Comparison of ENCODE assay signal across 15 mouse cellular contexts in genomic region chr4:116894200-116895080, GRCm38 (mm10). TPM values are rescaled to one million over a fixed set of nuclear protein-coding genes. Genes with fewer than 3 reads are reported as not detected.
DNase-seq lines count a peak whose midpoint lies in the region; ATAC-seq lines count a peak whose summit lies in the region.
"Had no signal": no experiment of that assay in that cellular context is flagged by ENCODE, and none has a peak within 500 bp of the region (broad histone marks: within the 10 kb centered on the region; RNA-seq: fewer than 3 reads in every experiment).

No protein-coding gene starts in this region.

- H3K9me3 ChIP-seq in kidney, embryonic 15.5 days (replicated peaks), result no peaks in the 10 kb centered on the region
- H3K9me3 ChIP-seq in intestine, embryonic 15.5 days, result no peaks in the 10 kb centered on the region
- H3K9me3 ChIP-seq in stomach, embryonic 14.5 days (ENCODE audit: control insufficient read depth, low read depth, low read length), result no peaks in the 10 kb centered on the region

- no peaks in the 10 kb centered on the region for H3K36me3 ChIP-seq in kidney, embryonic 15.5 days
- no peaks in the 10 kb centered on the region for H3K36me3 ChIP-seq in intestine, embryonic 15.5 days
- no peaks in the 10 kb centered on the region for H3K36me3 ChIP-seq in stomach, embryonic 14.5 days (ENCODE audit: control insufficient read depth, insufficient read depth, low read length)

- H3K27me3 ChIP-seq in kidney, embryonic 15.5 days, result no peaks in the 10 kb centered on the region
- H3K27me3 ChIP-seq in intestine, embryonic 15.5 days (replicated peaks), result no peaks in the 10 kb centered on the region
- H3K27me3 ChIP-seq in stomach, embryonic 14.5 days (ENCODE audit: control insufficient read depth, insufficient read depth, low read length), result no peaks in the 10 kb centered on the region

- 71% methylated on average over 4 of the region's 4 CpGs for WGBS in kidney, embryonic 15.5 days
- 18% methylated on average over 4 of the region's 4 CpGs for WGBS in intestine, embryonic 15.5 days
- 24% methylated on average over 4 of the region's 4 CpGs for WGBS in stomach, embryonic 14.5 days

- no peak overlapping the region for H3K4me2 ChIP-seq in kidney, embryonic 15.5 days
- H3K4me2 ChIP-seq in intestine, embryonic 15.5 days (replicated peaks), result peak overlapping the region; percentile 30; the same call in 1 of the 2 replicates
- H3K4me2 ChIP-seq in stomach, embryonic 14.5 days (replicated peaks; ENCODE audit: low read depth, low read length), result no peak overlapping the region

- no peak overlapping the region for H3K4me3 ChIP-seq in kidney, embryonic 15.5 days (replicated peaks)
- H3K4me3 ChIP-seq in intestine, embryonic 15.5 days (replicated peaks), result no peak overlapping the region
- no peak overlapping the region for H3K4me3 ChIP-seq in stomach, embryonic 14.5 days (ENCODE audit: low read depth, low read length)
- H3K4me3 ChIP-seq: megakaryocyte, embryonic 14.5 days had no signal

- no peak overlapping the region for H3K27ac ChIP-seq in kidney, embryonic 15.5 days
- H3K27ac ChIP-seq in intestine, embryonic 15.5 days, result peak overlapping the region; percentile 63
- H3K27ac ChIP-seq in stomach, embryonic 14.5 days (ENCODE audit: low read length), result no peak overlapping the region
- H3K27ac ChIP-seq: liver, embryonic 14.5 days had no signal

- no peak for ATAC-seq in kidney, embryonic 15.5 days (replicated peaks; ENCODE audit: low FRiP score)
- ATAC-seq in intestine, embryonic 15.5 days, result peak; percentile 94
- peak; percentile 58 for ATAC-seq in stomach, embryonic 14.5 days (ENCODE audit: insufficient number of reproducible peaks, insufficient read depth, low FRiP score, low read depth)
- ATAC-seq: activated CD4-positive, CD25-positive, alpha-beta regulatory T cell, adult 4 months; CD4-positive, CD25-positive, alpha-beta regulatory T cell, adult 4 months had no signal

- H3K4me1 ChIP-seq in kidney, embryonic 15.5 days, result 0 out of 2 replicates have a peak, but pooled peaks cover 3% of the 10 kb centered on the region
- peaks cover 14% of the 10 kb centered on the region; the same call in 1 of the 2 replicates for H3K4me1 ChIP-seq in intestine, embryonic 15.5 days (replicated peaks)
- H3K4me1 ChIP-seq in stomach, embryonic 14.5 days (ENCODE audit: control insufficient read depth, insufficient read depth, low read length), result peaks cover 8% of the 10 kb centered on the region; the same call in 1 of the 2 replicates

- no peak overlapping the region for H3K9ac ChIP-seq in kidney, embryonic 15.5 days
- no peak overlapping the region for H3K9ac ChIP-seq in intestine, embryonic 15.5 days
- H3K9ac ChIP-seq in stomach, embryonic 14.5 days (replicated peaks; ENCODE audit: low read depth, low read length), result no peak overlapping the region
- H3K9ac ChIP-seq: liver, embryonic 14.5 days had no signal

- peak; percentile 27 for DNase-seq in kidney, adult 18-20 months
- DNase-seq in kidney, postnatal 10 days, result peak; percentile 62
- DNase-seq in ovary, postnatal 14 days (ENCODE audit: low spot score), result no peak
- no peak for DNase-seq in gastrocnemius, adult 8-10 months (ENCODE audit: low spot score in 2 of 2)
- DNase-seq: cerebellum, adult 11 months; left cerebral cortex, postnatal 4 days; right cerebral cortex, adult 18-20 months; thymus, adult 18-20 months had no signal

RNA-seq across cellular contexts. Expression of gene Zswim5, which starts 17.3 kb away (rescaled TPM):
- 1.7 TPM in 2 replicates for polyA plus RNA-seq in kidney, embryonic 15.5 days (2015; fragmentation: Nextera tagmentation; extraction: Ambion mirVana)
- 1.1 and 1.2 TPM in 2 replicates for polyA plus RNA-seq in intestine, embryonic 15.5 days (2015; fragmentation: Nextera tagmentation; extraction: Ambion mirVana)
- polyA plus RNA-seq in stomach, embryonic 14.5 days (2014; fragmentation: Nextera tagmentation; extraction: Ambion mirVana), result 0.49 and 0.69 TPM in 2 replicates
- total RNA-seq in gastrocnemius, adult 8-10 months (2022), result under 1 TPM; 0.05 to 0.17 (median 0.07) TPM
- polyA plus RNA-seq: activated CD4-positive, CD25-positive, alpha-beta regulatory T cell, adult 4 months; CD4-positive, CD25-positive, alpha-beta regulatory T cell, adult 4 months had no signal

Comparison
In these comparisons a context has a peak if more than half of its experiments do, and no peak if none do; other contexts are left out.
1. DNase-seq: peak in kidney, adult 18-20 months (single experiment) and kidney, postnatal 10 days (single experiment); none in ovary, postnatal 14 days (single experiment) and gastrocnemius, adult 8-10 months (0 of 2).